Mouse (Mus musculus): ENCODE results near the gene B3gnt9.
"Not testable (repeated sequence)": the region's sequence is repeated elsewhere in the genome, so short reads cannot be mapped to it uniquely, and the experiment has no call there.

B3gnt9 gene

DNA sequence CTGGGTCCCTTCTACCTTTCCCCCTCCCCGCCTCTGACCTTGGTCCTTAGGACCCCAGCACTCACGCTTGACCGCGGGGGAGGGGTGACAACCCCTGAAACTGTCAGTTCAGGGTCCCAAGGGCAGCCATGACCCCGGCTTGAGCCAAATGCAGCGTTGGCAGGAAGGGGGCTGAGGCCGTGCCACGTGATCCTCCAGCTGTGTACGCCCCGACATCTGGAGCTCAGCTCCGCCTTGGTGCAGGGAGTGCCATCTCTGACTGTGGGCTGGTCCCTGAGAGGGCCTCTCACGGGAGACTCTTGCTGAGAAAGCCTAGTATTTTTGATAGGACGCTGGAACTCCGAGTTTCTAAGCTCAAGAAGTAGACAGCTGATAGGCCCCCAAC lies at the start of gene B3gnt9:
TSS of gene B3gnt9 (minus strand) at position 188 of the 385 bp plus-strand sequence.
- DNase-seq (ENCODE audit: low read depth, low spot score), result peak; percentile 87

DNA sequence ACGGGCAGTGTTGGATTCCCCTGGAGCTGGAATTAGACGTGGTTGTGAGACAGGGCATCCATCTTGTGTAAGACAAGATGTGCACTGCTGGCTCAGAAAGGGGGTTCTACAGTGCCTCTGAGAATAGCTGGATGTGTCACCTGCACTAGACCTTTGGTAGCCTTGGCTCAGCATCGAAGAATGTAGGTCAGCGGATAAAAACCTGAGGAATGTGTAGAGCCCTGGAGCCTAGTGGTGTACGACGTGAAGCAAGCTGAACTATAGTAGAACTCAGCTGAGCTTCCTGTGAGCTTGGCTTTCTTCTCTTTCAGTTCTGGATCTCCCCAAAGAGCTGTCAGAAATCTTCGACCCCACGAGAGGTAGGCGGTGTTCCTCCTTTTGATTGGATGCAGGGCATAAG lies 48.9 kb upstream of the B3gnt9 start:
- DNase-seq (ENCODE audit: low read depth, low spot score), result no peak

DNA sequence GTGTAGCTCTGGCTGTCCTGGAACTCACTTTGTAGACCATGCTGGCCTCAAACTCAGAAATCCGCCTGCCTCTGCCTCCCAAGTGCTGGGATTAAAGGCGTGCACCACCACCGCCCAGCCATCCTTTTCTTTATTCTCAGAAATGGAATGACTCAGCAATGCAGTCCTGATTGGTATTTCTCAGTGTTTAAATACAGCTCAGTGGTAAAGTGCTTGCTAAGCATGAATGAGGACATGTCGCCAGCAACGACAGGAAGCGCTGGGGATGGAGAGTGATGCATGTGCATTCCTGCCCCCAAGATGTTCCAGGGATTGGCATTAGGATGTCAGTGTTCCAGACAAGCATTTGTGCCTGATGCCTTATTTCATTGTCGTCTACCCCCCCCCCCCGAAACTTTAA lies 48.4 kb upstream of the B3gnt9 start:
- no peak for DNase-seq (ENCODE audit: low read depth, low spot score)

DNA sequence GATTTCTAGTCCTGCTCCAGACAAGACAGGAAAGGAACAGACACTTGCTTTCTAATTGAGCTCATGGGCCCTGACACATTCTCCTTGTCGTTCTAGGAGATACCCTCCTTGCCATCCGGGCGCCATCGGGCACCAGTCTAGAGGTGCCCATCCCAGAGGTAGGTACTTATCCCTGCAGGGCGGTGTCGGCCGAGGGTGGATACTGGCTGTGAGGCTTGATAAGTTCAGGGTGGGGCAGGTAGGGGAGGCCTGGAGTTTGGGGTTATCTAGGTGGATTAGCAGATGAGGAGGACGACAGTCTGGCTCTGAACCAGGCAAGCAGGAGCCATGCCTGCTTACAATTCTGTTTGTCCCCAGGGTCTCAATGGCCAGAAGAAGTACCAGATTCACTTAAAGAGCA lies 45.0 kb upstream of the B3gnt9 start:
- no peak for DNase-seq (ENCODE audit: low read depth, low spot score)

DNA sequence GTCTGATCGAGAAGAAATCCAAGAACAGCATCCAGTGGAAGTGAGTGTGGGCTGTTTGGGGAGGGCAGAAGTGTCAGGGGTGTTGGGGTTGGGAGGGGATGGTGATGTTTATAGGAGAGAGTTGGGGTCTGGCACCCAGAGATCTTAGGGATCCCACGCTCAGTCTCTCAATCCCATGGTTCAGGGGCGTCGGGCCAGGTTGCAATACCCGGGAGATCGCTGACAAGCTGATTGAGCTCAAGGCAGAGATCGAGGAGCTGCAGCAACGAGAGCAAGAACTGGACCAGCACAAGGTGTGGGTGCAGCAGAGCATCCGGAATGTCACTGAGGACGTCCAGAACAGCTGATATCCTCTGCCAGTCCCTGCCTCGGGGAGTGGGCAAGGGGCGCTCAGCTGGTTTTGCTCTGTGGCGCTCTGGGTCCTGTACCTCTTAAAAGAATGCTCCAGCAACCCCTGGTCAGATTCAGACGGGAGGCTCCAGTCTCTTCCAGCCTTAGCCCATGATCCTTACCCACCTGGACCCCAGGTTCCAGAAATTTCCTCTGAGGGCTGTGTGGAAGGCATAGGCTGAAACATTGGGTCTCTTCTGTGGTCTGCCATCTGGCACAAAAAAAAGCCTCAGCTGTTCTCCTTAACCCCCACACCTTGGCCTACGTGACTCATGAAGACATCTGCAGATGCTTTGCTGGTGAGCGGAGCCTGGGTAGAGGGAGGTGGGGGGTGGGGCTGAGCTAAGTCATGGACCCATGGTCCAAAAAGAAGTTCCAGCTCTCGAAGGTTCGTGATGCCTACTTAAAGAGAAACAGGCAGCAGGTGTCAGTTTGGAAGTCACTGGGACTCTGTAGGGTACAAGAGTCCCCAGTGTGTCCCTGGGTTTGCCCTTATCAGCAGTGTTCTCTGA lies 43.6 kb upstream of the B3gnt9 start:
- DNase-seq (ENCODE audit: low read depth, low spot score), result no peak

DNA sequence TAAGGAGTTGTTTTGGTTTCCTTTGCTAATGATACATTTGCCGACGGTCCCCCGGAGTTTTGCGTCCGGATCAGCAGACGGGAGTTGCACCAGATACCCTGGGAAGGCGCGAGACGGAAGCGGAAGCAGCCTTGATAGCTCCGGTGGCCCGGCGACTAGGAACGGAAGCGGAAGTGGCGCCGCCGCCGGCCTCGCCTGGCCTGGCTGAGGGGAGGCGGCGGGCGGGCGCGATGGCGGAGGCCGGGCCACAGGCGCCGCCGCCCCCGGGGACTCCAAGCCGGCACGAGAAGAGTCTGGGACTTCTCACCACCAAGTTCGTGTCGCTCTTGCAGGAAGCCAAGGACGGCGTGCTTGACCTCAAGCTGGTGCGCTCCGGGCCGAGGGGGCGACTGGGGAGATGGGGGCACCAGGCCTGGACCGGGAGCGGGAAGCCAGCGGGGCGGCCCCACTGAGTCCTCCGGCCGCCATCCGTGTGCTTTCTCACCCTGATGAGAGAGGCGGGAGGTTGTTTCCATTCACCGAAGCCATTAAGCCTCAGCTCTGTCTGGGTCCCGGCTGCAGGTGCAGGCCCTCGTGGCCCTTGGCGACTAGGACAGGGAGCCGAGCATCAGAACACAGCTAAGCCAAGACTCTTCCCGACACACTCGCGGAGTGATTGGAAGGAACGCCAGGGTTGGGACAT lies 42.7 kb upstream of the B3gnt9 start, which contains the start of gene E2f4:
TSS of gene E2f4 (plus strand) at position 153 of the 682 bp plus-strand sequence.
- peak; percentile 92 for DNase-seq (ENCODE audit: low read depth, low spot score)

DNA sequence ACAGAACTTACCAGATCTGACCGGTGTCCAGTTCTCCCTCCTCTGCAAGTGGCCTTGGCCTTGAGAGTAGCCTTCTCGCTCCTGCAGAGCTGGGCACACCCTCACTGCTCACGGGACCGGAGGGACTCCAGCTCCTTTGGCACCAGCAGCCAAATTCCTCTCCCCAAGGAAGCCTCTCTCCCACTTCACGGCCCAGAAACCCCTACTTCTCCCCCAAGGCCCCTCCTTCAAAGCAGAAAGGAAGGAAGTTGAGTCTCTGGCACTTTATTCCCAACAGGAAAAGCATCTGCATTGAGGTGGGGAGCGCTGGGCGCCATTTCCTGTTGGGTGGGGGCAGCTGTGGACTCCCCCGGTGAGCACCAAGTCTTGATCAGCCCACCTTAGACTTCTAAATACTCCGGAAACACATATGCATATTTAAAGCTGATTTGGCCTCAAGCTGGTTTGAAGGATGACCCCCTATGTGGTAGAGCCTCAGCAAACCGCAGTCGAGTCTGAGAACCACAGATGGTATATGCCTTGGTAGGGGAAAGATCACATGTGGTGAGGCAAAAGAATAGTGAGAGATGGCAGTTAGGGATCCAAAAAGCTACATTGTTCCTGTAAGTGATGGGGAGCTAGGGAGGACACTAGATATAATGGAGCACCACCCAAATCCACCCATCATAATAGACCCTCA lies 41.1 kb upstream of the B3gnt9 start, which contains the start of gene Exoc3l:
TSS of gene Exoc3l (minus strand) at position 207 of the 679 bp plus-strand sequence.
- peak; percentile 86 for DNase-seq (ENCODE audit: low read depth, low spot score)

DNA sequence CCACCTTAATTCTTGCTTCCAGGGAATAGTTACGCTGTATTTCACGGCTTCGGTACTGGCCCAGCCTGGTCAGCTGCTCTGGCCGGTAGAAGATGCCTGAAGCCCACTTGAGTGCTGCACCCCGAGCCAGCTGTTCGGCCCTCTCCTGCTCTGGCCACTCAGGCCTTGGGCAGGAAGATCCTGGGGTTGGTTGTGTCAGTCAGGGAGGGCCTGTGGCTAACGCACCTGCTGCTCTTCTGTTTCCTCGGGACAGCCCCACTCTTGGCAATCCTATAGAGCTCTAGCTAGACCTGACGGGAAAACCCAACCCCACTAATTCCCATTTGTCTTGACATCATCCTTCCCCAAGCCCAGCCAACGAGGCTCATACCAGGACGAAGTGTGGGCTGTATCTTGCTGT lies 40.3 kb upstream of the B3gnt9 start:
- no peak for DNase-seq (ENCODE audit: low read depth, low spot score)

DNA sequence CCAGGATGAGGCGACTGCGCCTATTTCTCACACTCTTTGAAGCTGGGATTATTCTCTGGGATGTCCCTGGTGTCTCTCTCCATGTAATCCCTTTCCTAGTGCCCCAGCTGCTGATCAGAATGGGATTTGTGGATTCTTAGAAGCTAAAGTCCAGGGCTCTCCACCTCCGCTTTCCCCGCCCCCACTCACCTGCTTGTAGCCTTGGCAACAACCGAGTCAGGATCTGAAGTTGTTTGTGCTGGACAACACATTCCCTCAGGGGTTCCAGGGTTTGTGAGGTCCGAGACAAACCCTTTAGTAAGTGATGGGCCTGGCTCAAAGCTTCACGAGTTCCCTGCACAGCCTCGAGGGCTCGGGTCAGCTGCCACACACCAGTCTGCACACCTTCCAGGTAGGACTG lies 39.8 kb upstream of the B3gnt9 start:
- peak; percentile 63 for DNase-seq (ENCODE audit: low read depth, low spot score)

DNA sequence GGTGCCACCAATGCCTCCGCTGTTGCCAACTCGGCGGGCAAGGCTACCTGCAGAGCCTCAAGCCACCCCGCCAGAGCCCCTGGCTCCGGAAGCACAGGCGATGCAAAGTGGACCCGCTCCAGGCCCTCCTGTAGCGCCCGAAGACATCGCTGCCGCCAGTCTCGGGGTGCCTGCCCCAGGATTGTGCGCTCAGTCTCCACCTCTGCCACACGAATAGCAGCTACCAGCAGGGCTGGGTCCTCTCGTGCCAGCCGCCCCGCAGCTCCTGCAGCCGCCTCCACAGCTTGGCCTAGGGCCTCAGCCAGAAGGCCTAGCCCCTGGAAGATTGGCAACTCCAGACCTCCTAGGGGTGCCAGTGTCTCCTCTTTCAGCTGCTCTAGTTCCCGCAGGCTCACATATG lies 38.5 kb upstream of the B3gnt9 start:
- no peak for DNase-seq (ENCODE audit: low read depth, low spot score)

DNA sequence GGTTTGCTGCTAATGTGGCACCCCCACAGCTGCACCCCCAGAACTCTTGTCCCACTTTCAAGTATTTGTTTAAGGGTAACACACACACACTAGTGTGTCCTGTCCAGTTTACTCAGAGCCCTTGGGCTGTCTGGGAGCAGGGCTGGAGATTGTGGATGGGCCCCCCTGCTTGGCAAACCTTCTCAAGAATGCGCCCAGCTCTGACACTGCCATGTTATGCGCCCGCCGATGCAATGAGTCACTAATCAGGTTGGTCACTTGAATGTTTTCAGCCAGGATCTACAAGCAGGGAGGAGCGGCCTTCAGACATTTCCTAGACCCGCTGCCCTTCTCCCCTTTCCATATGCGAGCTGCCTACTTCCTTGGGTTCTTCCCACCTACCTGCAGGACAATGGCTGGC lies 37.5 kb upstream of the B3gnt9 start:
- no peak for DNase-seq (ENCODE audit: low read depth, low spot score)

DNA sequence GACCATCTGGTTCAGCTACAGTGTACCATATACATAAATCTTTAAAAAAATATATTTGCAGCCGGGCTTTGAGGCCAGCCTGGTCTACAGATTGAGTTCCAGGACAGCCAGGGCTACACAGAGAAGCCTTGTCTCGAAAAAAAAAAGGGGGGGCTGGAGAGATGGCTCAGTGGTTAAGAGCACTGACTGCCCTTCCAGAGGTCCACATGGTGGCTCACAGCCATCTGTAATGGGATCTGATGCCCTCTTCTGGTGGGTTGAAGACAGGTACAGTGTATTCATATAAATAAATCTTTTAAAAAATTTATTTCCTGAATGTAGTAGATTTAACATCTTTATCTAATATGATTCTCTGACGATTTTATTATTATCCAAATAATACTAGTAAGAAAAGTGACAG lies 36.8 kb upstream of the B3gnt9 start:
- not testable (repeated sequence) for DNase-seq (ENCODE audit: low read depth, low spot score)

DNA sequence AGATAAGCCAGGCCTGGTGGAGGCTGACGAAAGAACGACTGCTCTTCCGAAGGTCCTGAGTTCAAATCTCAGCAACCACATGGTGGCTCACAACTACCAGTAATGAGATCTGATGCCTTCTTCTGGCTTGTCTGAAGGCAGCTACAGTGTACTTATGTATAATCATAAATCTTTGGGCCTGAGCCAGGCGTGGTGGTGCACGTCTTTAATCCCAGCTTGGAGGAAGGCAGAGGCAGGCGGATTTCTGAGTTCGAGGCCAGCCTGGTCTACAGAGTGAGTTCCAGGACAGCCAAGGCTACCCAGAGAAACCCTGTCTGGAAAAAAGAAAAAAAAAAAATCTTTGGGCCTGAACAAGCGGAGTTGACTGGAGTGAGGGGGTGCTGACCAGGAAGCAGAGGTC lies 36.4 kb upstream of the B3gnt9 start:
- DNase-seq (ENCODE audit: low read depth, low spot score), result not testable (repeated sequence)

DNA sequence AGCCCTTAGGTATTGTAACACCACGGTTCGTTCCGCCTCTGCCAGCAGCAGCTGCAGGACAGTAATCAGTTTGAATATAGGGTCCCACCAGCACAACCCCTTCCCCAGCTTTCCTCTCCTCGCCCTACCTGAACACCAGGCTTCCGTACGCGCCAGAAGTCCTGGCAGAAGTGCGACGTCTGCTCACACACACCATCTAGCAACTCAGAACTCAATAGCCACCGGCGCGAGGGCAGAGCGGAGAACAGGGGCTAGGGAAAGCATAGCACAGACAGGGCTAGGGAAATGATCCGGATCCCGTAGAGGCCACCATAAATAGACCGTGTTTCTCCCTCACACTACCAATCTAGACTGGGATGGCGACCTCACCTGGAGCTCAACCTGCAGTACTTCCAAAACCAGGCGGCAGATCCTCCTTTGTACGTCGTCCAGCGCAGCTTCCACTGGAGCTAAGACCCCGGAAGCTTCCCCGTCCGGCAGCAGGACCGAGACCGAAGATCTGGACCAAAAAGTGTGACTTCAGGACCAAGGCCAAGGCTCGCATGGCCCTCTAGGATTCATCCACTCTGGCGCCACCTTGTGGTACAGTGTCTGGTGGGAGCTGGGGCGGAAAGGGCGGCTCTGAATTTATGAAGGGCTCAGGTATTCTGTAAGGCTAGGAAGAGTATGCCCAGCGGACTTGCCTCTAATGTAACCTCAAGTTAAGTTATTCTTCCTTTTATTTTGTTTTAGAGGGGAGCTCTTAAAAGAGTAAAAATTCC lies 35.8 kb upstream of the B3gnt9 start:
- peak; percentile 93 for DNase-seq (ENCODE audit: low read depth, low spot score)

DNA sequence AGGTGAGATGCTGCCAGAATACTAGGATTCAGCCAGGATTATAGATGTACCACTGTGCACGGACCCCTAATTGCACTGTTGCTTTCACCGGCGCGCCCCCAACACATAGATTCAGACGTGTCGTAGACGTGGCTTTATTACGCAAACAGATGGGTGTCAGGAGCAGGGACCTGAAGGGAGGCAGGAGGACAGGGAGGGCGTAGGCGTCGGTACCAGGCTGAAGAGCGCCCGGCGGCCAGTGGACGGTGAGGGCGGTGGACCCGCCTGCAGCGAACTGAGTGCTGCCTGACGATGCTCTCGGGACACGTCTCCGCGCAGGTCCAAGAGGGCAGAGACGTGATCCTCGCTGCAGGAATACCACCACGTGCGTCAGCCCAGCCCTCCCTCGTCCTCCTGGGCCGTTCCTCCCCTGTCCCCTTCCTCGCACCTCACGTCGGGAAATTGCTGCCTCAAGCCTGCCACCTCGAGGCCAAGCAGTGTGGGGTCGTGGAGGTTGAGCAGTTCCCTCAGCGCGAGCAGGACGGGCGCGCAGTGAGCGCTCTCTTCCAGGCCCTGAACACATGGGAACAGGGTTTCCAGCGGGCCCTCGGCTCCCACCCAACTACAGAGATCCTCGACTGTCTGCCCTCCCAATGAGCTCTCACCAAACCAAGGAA lies 35.0 kb upstream of the B3gnt9 start, which contains the start of gene 4931428F04Rik:
TSS of gene 4931428F04Rik (minus strand) at position 60 of the 656 bp plus-strand sequence.
- peak; percentile 85 for DNase-seq (ENCODE audit: low read depth, low spot score)

DNA sequence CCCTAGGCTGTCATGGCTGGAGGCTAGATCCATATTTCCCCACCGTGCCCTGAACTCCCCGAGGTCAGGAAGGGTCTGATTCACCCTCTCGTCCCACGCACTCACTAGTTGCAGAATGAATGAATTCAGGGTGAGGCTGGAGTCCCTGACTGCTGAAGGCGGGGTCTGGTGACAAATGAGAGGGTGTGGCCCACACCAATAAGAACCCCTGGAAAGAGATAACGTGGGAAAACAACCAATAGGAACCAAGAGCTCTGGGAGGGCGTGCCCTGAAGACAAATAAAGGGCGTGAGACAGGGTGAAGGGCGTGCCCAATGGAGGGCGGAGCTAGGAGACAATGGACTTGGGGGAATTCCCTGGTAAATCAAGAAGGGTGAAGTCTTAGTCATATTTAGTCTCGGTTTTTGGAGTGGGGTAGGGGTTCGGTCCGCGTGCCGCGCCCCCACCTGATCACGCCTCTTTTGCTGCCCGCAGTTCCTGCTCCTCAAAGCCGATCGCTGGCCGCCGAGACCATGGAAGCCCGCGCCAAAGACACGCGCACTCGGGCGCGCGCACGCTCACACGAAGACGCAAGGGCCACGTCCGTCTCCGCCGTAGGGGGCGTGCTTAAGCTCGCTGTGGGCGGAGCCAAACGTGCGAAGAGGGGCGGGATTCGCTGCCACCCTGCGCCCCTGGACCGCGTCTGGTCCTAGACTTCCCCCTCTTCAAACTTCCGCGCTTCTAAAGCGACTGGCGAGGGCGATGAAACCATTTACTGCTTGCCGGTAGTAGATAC lies 34.2 kb upstream of the B3gnt9 start:
- peak; percentile 99 for DNase-seq (ENCODE audit: low read depth, low spot score)

DNA sequence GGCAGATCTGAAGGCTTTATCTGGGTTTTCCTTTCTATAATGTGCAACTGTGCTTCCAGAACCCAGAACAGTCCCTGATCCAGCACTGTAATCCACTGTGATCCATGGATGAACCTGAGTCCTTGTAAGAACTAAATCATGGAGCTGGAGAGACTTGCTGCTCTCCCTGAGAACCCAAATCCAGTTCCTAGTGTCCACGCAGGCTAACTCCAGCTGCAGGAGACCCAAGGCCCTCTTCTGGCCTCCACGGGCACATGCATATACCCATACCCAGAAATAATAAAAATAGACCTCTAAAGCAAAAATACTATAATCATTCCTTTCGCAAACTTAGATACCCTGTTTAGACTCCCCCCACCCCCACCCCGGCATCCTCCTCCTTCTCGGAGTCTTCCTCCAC lies 33.3 kb upstream of the B3gnt9 start:
- no peak for DNase-seq (ENCODE audit: low read depth, low spot score)

DNA sequence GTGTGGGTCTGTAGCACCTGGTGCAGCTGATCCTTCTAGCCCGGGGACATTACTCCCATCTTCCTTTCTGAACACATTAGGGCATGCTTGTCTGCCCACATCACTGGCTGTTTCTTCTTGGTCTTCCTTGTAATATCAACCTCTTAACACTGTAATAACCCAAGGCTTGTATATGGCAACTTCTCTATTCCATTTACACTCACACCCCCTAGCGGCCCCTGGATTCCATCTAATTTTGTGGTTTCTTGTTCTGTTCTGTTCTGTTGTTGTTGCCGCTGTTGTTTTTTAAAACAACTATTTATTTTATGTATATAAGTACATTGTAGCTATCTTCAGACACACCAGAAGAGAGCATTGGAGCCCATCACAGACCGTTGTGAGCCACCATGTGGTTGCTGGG lies 32.0 kb upstream of the B3gnt9 start:
- no peak for DNase-seq (ENCODE audit: low read depth, low spot score)

DNA sequence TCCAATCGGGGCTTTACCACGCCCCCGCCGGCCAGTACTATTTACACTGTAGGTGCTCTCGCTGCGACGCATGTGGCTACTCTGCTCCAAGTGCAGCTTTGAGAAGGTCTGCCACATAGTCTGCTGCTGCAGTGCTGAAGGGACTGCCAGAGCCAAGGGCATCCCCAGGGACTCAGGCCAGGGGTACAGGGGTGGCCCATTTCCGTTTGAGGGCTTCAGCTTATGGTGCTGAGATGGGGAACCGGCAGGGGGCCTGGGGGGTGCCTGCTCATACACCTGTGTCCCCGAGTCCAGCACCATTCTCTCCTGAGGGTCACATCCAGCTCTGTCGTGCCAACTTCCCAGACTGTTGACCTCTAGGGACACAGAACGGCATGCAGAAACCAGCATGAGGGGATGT lies 30.6 kb upstream of the B3gnt9 start:
- no peak for DNase-seq (ENCODE audit: low read depth, low spot score)

DNA sequence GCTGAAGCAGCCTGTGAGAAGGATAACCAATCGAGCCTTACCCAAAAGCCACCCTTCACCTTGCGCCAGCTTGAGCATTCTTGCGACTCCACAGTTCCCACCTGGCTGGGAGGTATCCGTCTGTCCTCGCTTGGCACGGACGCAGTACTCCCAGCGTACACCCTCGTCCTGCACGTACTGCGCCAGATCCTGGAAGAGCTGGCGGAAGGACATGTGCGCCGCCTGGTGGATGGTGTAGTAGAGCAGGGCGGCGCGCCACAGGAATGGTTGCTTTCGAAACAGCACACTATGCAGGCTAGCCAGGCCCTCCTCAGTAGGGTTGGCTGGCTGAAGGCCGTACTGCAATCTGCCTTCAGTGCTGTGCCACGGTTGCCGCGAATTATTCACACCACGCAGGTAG lies 28.1 kb upstream of the B3gnt9 start:
- peak; percentile 87 for DNase-seq (ENCODE audit: low read depth, low spot score)

All from R1 (cell line).